Mouse (Mus musculus) lung, embryonic 14.5 days (tissue): ENCODE measurements around the gene Cherp. TPM values are rescaled to one million over a fixed set of nuclear protein-coding genes. Genes with fewer than 3 reads are reported as not detected.

ENCODE experiments used
- ATAC-seq: fragments of 200-750 bp; cut with Nextera tagmentation; 2 replicates; pipeline ENCODE4 v1.8.0; 2017; ENCODE audit warnings: mild to moderate bottlenecking, moderate TSS enrichment, moderate library complexity; ENCODE audit not compliant: insufficient read depth
- DNase-seq: peaks from one replicate; pipeline ENCODE4 v3.0.0-alpha.2; 2015
- H3K27ac ChIP-seq: fragments of 300-500 bp; sonication (generic); 2 replicates; pipeline ENCODE4 v1.5.1; 2014; ENCODE audit warnings: low read depth, mild to moderate bottlenecking, moderate library complexity
- H3K27me3 ChIP-seq: fragments of 300-500 bp; sonication (generic); 2 replicates; pipeline ENCODE4 v1.6.1; 2014; ENCODE audit warnings: low read length, control low read depth; ENCODE audit not compliant: insufficient read depth
- H3K36me3 ChIP-seq: fragments of 300-500 bp; sonication (generic); 2 replicates; pipeline ENCODE4 v1.6.1; 2014; ENCODE audit warnings: control low read depth; ENCODE audit not compliant: insufficient read depth
- H3K4me1 ChIP-seq: fragments of 300-500 bp; sonication (generic); 2 replicates; pipeline ENCODE4 v1.6.1; 2014; ENCODE audit warnings: antibody characterized with exemption, control low read depth; ENCODE audit not compliant: insufficient read depth
- H3K4me2 ChIP-seq: fragments of 300-500 bp; sonication (generic); 2 replicates; pipeline ENCODE4 v1.6.1; 2014; ENCODE audit warnings: mild to moderate bottlenecking
- H3K4me3 ChIP-seq: fragments of 300-500 bp; sonication (generic); 2 replicates; pipeline ENCODE4 v1.5.1; 2014; ENCODE audit warnings: low read depth, low read length
- H3K9ac ChIP-seq: fragments of 300-500 bp; sonication (generic); 2 replicates; pipeline ENCODE4 v1.6.1; 2014
- H3K9me3 ChIP-seq: fragments of 300-500 bp; sonication (generic); 2 replicates; pipeline ENCODE4 v1.6.1; 2016; ENCODE audit warnings: low read depth, low read length, control low read depth
- CTCF ChIP-seq: IDR thresholded peaks from 2 replicates; pipeline ENCODE4 v1.5.1; 2016; ENCODE audit warnings: antibody characterized with exemption, low read depth
- WGBS: fragments of 180-500 bp; shearing (Covaris S2); extraction: QIAGEN DNeasy Blood & Tissue Kit; methylation state at CpG from one replicate; pipeline ENCODE4 v1.1.7; 2014; 5-methylcytosine and 5-hydroxymethylcytosine counted together
- polyA plus RNA-seq: library from polyadenylated mRNA; unstranded; fragments of >200 nt; fragmentation: Nextera tagmentation; extraction: Ambion mirVana; gene quantifications from 2 replicates; pipeline ENCODE4 v1.2.1, GENCODE M21; 2014

Cherp gene
- polyA plus RNA-seq, 1 experiment from 2014 or later = 80.2 TPM

DNA sequence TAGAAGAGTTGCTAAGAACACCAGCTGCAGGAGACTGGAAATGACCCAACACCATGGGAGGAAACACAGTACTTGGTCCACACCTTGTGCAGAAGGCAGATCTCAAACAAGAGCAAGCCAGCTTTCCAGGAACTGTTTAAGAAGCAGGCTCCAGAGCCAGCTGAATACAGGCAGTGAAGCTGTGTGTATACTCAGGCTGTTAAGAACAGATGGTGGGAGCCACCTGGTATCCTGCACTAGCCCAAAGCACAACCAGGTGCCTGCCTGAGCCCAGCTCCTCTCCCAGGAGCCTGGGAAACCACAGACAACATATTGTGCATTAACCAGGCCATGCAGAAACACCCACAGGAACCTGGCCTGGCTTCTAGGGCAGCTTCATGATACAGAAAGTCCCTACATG is 29.1 kb upstream of the Cherp start:
- no peak for ATAC-seq
- Histone ChIP-seq H3K4me1 (no peaks in the 10 kb centered on the region), H3K27me3 (no peaks in the 10 kb centered on the region), H3K4me3 (no peak overlapping the region), H3K27ac (no peak overlapping the region), H3K9ac (no peak overlapping the region), H3K36me3 (peaks cover 12% of the 10 kb centered on the region), H3K4me2 (no peak overlapping the region), H3K9me3 (no peaks in the 10 kb centered on the region)
- TF ChIP-seq CTCF = no peak
- DNase-seq = no peak

- peaks cover 39% of the 10 kb centered on the region for H3K36me3 ChIP-seq
- H3K9me3 ChIP-seq = no peaks in the 10 kb centered on the region
- no peak overlapping the region for H3K9ac ChIP-seq
- DNase-seq = no peak
- TF ChIP-seq CTCF = no peak
- ATAC-seq = no peak
- no peaks in the 10 kb centered on the region for H3K27me3 ChIP-seq
- 91% methylated on average over 1 of the region's 1 CpGs for WGBS
- no peaks in the 10 kb centered on the region for H3K4me1 ChIP-seq
- no peak overlapping the region for H3K27ac ChIP-seq
- no peak overlapping the region for H3K4me2 ChIP-seq
- H3K4me3 ChIP-seq = no peak overlapping the region
These were observed 25.5 kb upstream of the Cherp start for GRCm38 (mm10) chr8:72500521-72500931.

DNA sequence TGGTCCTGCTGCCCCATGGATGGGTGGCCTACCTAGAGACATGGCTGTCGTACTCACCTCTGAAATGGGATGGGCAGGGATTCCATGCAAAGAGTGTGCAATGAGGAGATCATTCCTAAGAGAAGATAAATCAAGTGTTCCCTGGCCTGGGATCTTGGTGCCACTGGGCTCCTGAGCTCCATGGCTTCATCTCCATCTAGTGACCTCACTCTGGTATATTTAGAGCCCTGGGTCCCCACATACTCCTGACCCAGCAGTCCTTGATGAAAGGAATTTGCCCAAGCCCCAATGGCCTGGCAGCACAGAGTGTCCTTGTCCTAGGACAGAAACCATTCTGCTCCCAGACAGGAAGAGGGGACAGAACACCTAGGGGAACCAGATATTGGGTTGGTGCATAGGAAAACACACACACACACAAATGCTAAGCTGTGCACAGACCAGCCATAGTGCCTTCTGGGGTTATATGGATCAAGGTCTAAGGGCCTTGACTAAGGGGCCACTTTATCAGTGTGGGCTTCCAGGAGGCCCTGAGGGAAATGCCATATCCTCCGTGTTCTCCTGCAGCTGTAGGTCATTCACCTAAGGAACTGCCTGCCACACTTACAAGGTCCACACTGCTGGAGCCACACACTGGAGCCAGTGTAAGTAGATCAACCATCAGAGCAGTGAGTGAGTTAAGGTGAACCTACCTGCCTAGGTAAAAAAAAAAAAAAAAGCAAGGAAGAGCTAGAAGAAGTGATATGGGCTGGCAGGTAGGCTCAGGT is 24.7 kb upstream of the Cherp start:
- Histone ChIP-seq H3K4me1 (no peaks in the 10 kb centered on the region), H3K9me3 (no peaks in the 10 kb centered on the region), H3K27me3 (no peaks in the 10 kb centered on the region), H3K9ac (no peak overlapping the region), H3K4me3 (no peak overlapping the region), H3K27ac (no peak overlapping the region), H3K36me3 (peaks cover 48% of the 10 kb centered on the region), H3K4me2 (no peak overlapping the region)
- DNase-seq (no peak), ATAC-seq (no peak)
- 85% methylated on average over 2 of the region's 2 CpGs for WGBS
- no peak for TF ChIP-seq CTCF

DNA sequence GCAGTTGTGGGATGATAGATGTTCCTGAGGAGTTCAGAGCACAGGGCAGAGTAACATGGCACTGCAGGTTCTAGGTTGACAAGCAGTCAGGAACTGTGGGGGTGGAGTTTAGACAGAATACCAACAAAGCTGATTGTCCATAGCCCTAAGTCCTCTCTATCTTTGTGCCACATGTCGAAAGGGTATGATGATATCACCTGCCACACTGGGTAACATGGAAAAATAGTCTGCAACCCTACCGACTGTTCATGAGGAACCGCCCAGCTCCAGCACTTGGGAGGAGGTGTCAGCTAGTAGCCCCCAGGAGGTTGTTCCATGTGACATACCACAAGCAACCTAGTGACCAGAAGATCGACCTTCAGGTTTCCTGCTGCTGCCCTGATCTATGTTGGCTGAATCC is 23.5 kb upstream of the Cherp start:
- TF ChIP-seq CTCF = no peak
- 82% methylated on average over 4 of the region's 4 CpGs for WGBS
- Histone ChIP-seq H3K27ac (no peak overlapping the region), H3K4me3 (no peak overlapping the region), H3K27me3 (no peaks in the 10 kb centered on the region), H3K4me2 (no peak overlapping the region), H3K9ac (no peak overlapping the region), H3K9me3 (no peaks in the 10 kb centered on the region), H3K36me3 (peaks cover 55% of the 10 kb centered on the region), H3K4me1 (peaks cover 3% of the 10 kb centered on the region; the same call in 1 of the 2 replicates)
- ATAC-seq (no peak), DNase-seq (no peak)

DNA sequence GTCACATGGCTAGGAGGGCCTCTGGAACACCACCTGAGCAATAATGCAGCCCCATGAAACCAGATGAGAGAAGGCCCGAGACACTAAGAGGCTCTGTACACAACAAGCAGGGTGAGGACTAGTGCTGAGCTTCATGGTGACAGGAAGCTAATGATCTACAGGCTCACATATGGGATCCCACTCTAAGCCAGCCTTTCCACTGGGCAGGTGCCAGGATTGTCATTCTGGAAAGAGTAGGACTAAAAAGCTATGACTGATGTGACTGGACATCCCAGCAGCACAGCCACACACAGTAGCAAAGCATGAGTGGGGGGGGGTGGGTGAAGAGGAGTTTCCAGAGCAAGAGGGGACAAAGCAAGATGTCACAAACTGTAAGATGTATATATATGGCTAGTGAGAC is 22.9 kb upstream of the Cherp start:
- H3K36me3 ChIP-seq = peaks cover 53% of the 10 kb centered on the region
- WGBS = 69% methylated on average over 1 of the region's 1 CpGs
- peaks cover 5% of the 10 kb centered on the region; the same call in 1 of the 2 replicates for H3K4me1 ChIP-seq
- H3K9ac ChIP-seq = no peak overlapping the region
- no peak overlapping the region for H3K4me2 ChIP-seq
- H3K27me3 ChIP-seq = no peaks in the 10 kb centered on the region
- no peaks in the 10 kb centered on the region for H3K9me3 ChIP-seq
- no peak overlapping the region for H3K4me3 ChIP-seq
- ATAC-seq = no peak
- no peak overlapping the region for H3K27ac ChIP-seq
- DNase-seq = no peak
- TF ChIP-seq CTCF = no peak

DNA sequence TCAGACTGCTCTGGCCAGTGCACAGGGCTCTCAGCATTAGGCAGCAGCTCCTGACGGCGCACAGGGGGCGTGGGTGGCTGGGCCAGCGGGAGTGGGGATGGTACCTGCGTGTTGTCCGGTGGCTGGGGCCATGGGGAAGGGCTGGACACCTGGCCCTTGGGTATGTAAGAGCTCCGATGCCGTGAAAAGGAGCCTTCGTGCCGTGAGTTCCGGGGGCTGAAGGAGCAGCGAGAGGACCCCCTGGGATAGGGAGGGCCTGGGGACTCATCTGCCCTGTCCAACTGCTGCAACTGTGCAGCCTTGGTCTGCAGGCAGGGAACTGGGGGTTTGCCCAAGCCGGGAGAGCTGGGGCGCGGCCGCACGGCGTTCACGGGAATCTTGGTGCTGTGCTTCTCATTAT is 21.2 kb upstream of the Cherp start:
- Histone ChIP-seq H3K27me3 (no peaks in the 10 kb centered on the region), H3K9me3 (no peaks in the 10 kb centered on the region), H3K36me3 (peaks cover 48% of the 10 kb centered on the region), H3K4me2 (no peak overlapping the region), H3K4me1 (peaks cover 5% of the 10 kb centered on the region; the same call in 1 of the 2 replicates), H3K27ac (no peak overlapping the region), H3K4me3 (no peak overlapping the region), H3K9ac (no peak overlapping the region)
- no peak for DNase-seq
- WGBS = 87% methylated on average over 19 of the region's 19 CpGs
- TF ChIP-seq CTCF = no peak
- ATAC-seq = no peak

- Histone ChIP-seq H3K9me3 (no peaks in the 10 kb centered on the region), H3K9ac (no peak overlapping the region), H3K27me3 (no peaks in the 10 kb centered on the region), H3K4me2 (no peak overlapping the region), H3K36me3 (peaks cover 48% of the 10 kb centered on the region), H3K27ac (no peak overlapping the region), H3K4me3 (no peak overlapping the region), H3K4me1 (peaks cover 5% of the 10 kb centered on the region; the same call in 1 of the 2 replicates)
- no peak for TF ChIP-seq CTCF
- no peak for ATAC-seq
- WGBS = 83% methylated on average over 23 of the region's 23 CpGs
- no peak for DNase-seq
These were observed 20.5 kb upstream of the Cherp start for GRCm38 (mm10) chr8:72495411-72496111.
